Mouse (Mus musculus) lung, embryonic 16.5 days (tissue): ENCODE measurements around the gene Zfp607b. TPM values are rescaled to one million over a fixed set of nuclear protein-coding genes. Genes with fewer than 3 reads are reported as not detected.

Experiments
- ATAC-seq: fragments of 200-750 bp; cut with Nextera tagmentation; 2 replicates; pipeline ENCODE4 v1.8.0; 2017; ENCODE audit warnings: low read depth, mild to moderate bottlenecking, moderate library complexity
- H3K27ac ChIP-seq: fragments of 300-500 bp; sonication (generic); 2 replicates; pipeline ENCODE4 v1.5.1; 2014; ENCODE audit warnings: mild to moderate bottlenecking, control low read depth, low read length
- H3K27me3 ChIP-seq: fragments of 300-500 bp; sonication (generic); 2 replicates; pipeline ENCODE4 v1.6.1; 2014; ENCODE audit warnings: low read depth, low read length, mixed read lengths; ENCODE audit not compliant: control insufficient read depth, insufficient read depth
- H3K36me3 ChIP-seq: fragments of 300-500 bp; sonication (generic); 2 replicates; pipeline ENCODE4 v1.6.1; 2014; ENCODE audit warnings: low read length; ENCODE audit not compliant: control insufficient read depth, insufficient read depth
- H3K4me1 ChIP-seq: fragments of 300-500 bp; sonication (generic); replicated peaks from 2 replicates; pipeline ENCODE4 v1.6.1; 2014; ENCODE audit warnings: low read length, mixed read lengths; ENCODE audit not compliant: control insufficient read depth, insufficient read depth
- H3K4me2 ChIP-seq: fragments of 300-500 bp; sonication (generic); 2 replicates; pipeline ENCODE4 v1.6.1; 2014; ENCODE audit warnings: low read depth, low read length, control low read depth
- H3K4me3 ChIP-seq: fragments of 300-500 bp; sonication (generic); 2 replicates; pipeline ENCODE4 v1.5.1; 2014; ENCODE audit warnings: mild to moderate bottlenecking, low read length, control low read depth
- H3K9ac ChIP-seq: fragments of 300-500 bp; sonication (generic); 2 replicates; pipeline ENCODE4 v1.6.1; 2014; ENCODE audit warnings: low read length, control low read depth
- H3K9me3 ChIP-seq: fragments of 300-500 bp; sonication (generic); 2 replicates; pipeline ENCODE4 v1.6.1; 2016; ENCODE audit warnings: low read length; ENCODE audit not compliant: control insufficient read depth
- WGBS: fragments of 180-500 bp; shearing (Covaris S2); extraction: QIAGEN DNeasy Blood & Tissue Kit; methylation state at CpG from one replicate; pipeline ENCODE4 v1.1.7; 2014; 5-methylcytosine and 5-hydroxymethylcytosine counted together
- polyA plus RNA-seq: library from polyadenylated mRNA; unstranded; fragments of >200 nt; fragmentation: Nextera tagmentation; extraction: Ambion mirVana; gene quantifications from 2 replicates; pipeline ENCODE4 v1.2.1, GENCODE M21; 2015

Zfp607b gene
- polyA plus RNA-seq = 4.4 and 6.4 TPM in 2 replicates

GRCm38 (mm10) chr7:27688815-27689612, at the start of gene Zfp607b:
Gene Zfp607b, plus strand, starts transcription at chr7:27689340.
- Histone ChIP-seq H3K27ac (no peak within 1 kb of the TSS; the same call in 1 of the 2 replicates), H3K36me3 (no peaks in the 10 kb centered on the region), H3K4me1 (0 out of 2 replicates have a peak, but pooled peaks cover 5% of the 10 kb centered on the region), H3K4me2 (peak within 1 kb of the TSS; percentile 68), H3K9me3 (no peaks in the 10 kb centered on the region), H3K27me3 (no peaks in the 10 kb centered on the region), H3K9ac (peak within 1 kb of the TSS; percentile 72), H3K4me3 (peak within 1 kb of the TSS; percentile 54)
- ATAC-seq = peak; percentile 99
- under 1% methylated on average over 19 of the region's 19 CpGs for WGBS

- Histone ChIP-seq H3K9me3 (no peaks in the 10 kb centered on the region), H3K4me2 (no peak overlapping the region), H3K27me3 (no peaks in the 10 kb centered on the region), H3K9ac (no peak overlapping the region), H3K36me3 (no peaks in the 10 kb centered on the region), H3K27ac (no peak overlapping the region), H3K4me1 (no peaks in the 10 kb centered on the region), H3K4me3 (no peak overlapping the region)
- peak; percentile 31; the same call in 1 of the 2 replicates for ATAC-seq
- WGBS = 52% methylated on average over 1 of the region's 1 CpGs
Measured at GRCm38 (mm10) chr7:27644471-27644870, 44.7 kb upstream of the Zfp607b start.

- no peaks in the 10 kb centered on the region for H3K9me3 ChIP-seq
- 84% methylated on average over 7 of the region's 7 CpGs for WGBS
- H3K36me3 ChIP-seq = no peaks in the 10 kb centered on the region
- no peaks in the 10 kb centered on the region for H3K27me3 ChIP-seq
- no peak overlapping the region for H3K4me3 ChIP-seq
- H3K9ac ChIP-seq = no peak overlapping the region
- no peak overlapping the region for H3K4me2 ChIP-seq
- H3K27ac ChIP-seq = no peak overlapping the region
- no peak for ATAC-seq
- no peaks in the 10 kb centered on the region for H3K4me1 ChIP-seq
Measured at GRCm38 (mm10) chr7:27646516-27646915, 42.6 kb upstream of the Zfp607b start.

GRCm38 (mm10) chr7:27647281-27648002, 41.7 kb upstream of the Zfp607b start:
- Histone ChIP-seq H3K36me3 (no peaks in the 10 kb centered on the region), H3K9ac (no peak overlapping the region), H3K27ac (no peak overlapping the region), H3K27me3 (peaks cover 2% of the 10 kb centered on the region), H3K4me3 (no peak overlapping the region), H3K4me2 (no peak overlapping the region), H3K9me3 (no peaks in the 10 kb centered on the region), H3K4me1 (no peaks in the 10 kb centered on the region)
- ATAC-seq = no peak
- WGBS = 83% methylated on average over 6 of the region's 6 CpGs

GRCm38 (mm10) chr7:27649723-27650122, 39.4 kb upstream of the Zfp607b start:
- Histone ChIP-seq H3K4me2 (no peak overlapping the region), H3K9ac (no peak overlapping the region), H3K4me1 (peaks cover 6% of the 10 kb centered on the region; the same call in 1 of the 2 replicates), H3K9me3 (no peaks in the 10 kb centered on the region), H3K27ac (no peak overlapping the region), H3K36me3 (no peaks in the 10 kb centered on the region), H3K4me3 (no peak overlapping the region), H3K27me3 (peaks cover 24% of the 10 kb centered on the region)
- ATAC-seq = peak; percentile 51; the same call in 1 of the 2 replicates
- 66% methylated on average over 11 of the region's 11 CpGs for WGBS

- H3K27me3 ChIP-seq = peaks cover 36% of the 10 kb centered on the region
- peaks cover 6% of the 10 kb centered on the region; the same call in 1 of the 2 replicates for H3K4me1 ChIP-seq
- H3K9me3 ChIP-seq = no peaks in the 10 kb centered on the region
- no peak overlapping the region for H3K9ac ChIP-seq
- no peak overlapping the region for H3K27ac ChIP-seq
- WGBS = 6% methylated on average over 10 of the region's 10 CpGs
- H3K4me2 ChIP-seq = peak overlapping the region; percentile 29; the same call in 1 of the 2 replicates
- ATAC-seq = peak; percentile 41; the same call in 1 of the 2 replicates
- H3K36me3 ChIP-seq = no peaks in the 10 kb centered on the region
- H3K4me3 ChIP-seq = no peak overlapping the region
Measured at GRCm38 (mm10) chr7:27650949-27651348, 38.2 kb upstream of the Zfp607b start.

GRCm38 (mm10) chr7:27653681-27654437, 35.3 kb upstream of the Zfp607b start, which contains the start of gene Ttc9b:
Gene Ttc9b, plus strand, starts transcription at chr7:27653915.
- no peaks in the 10 kb centered on the region; the same call in 1 of the 2 replicates for H3K36me3 ChIP-seq
- no peaks in the 10 kb centered on the region for H3K9me3 ChIP-seq
- no peak within 1 kb of the TSS for H3K9ac ChIP-seq
- peak within 1 kb of the TSS; percentile 41 for H3K4me2 ChIP-seq
- H3K27me3 ChIP-seq = peaks cover 49% of the 10 kb centered on the region
- no peak within 1 kb of the TSS for H3K27ac ChIP-seq
- peak; percentile 59 for ATAC-seq
- H3K4me3 ChIP-seq = peak within 1 kb of the TSS; percentile 29
- H3K4me1 ChIP-seq = peaks cover 6% of the 10 kb centered on the region; the same call in 1 of the 2 replicates
- 3% methylated on average over 51 of the region's 62 CpGs for WGBS

- H3K27ac ChIP-seq = no peak overlapping the region
- ATAC-seq = no peak
- H3K4me3 ChIP-seq = no peak overlapping the region
- no peaks in the 10 kb centered on the region for H3K9me3 ChIP-seq
- no peak overlapping the region for H3K4me2 ChIP-seq
- H3K36me3 ChIP-seq = no peaks in the 10 kb centered on the region; the same call in 1 of the 2 replicates
- WGBS = 54% methylated on average over 20 of the region's 20 CpGs
- peaks cover 6% of the 10 kb centered on the region; the same call in 1 of the 2 replicates for H3K4me1 ChIP-seq
- no peak overlapping the region for H3K9ac ChIP-seq
- peaks cover 52% of the 10 kb centered on the region for H3K27me3 ChIP-seq
Measured at GRCm38 (mm10) chr7:27654607-27655276, 34.4 kb upstream of the Zfp607b start.
